Mouse (Mus musculus) mesoderm, embryonic 11.5 days (tissue): ENCODE measurements around the gene Luc7l3.

ENCODE experiments used
- DNase-seq: peaks from one replicate; pipeline ENCODE4 v3.0.0-alpha.2; 2012; ENCODE audit warnings: low read depth, low spot score

Luc7l3 gene

GRCm38 (mm10) chr11:94338347-94338746, 16.6 kb upstream of the Luc7l3 start:
- DNase-seq: no peak

- DNase-seq: no peak
Measured at GRCm38 (mm10) chr11:94336551-94336950, 14.8 kb upstream of the Luc7l3 start.

GRCm38 (mm10) chr11:94334386-94334968, 12.7 kb upstream of the Luc7l3 start:
- no peak for DNase-seq

GRCm38 (mm10) chr11:94332726-94333125, 10.9 kb upstream of the Luc7l3 start:
- no peak for DNase-seq

- no peak for DNase-seq
Measured at GRCm38 (mm10) chr11:94330211-94330610, 8.4 kb upstream of the Luc7l3 start.

GRCm38 (mm10) chr11:94329270-94329891, 7.6 kb upstream of the Luc7l3 start:
- peak; percentile 55 for DNase-seq

- DNase-seq: no peak
Measured at GRCm38 (mm10) chr11:94328644-94329025, 6.8 kb upstream of the Luc7l3 start.

GRCm38 (mm10) chr11:94327693-94328643, 6.2 kb upstream of the Luc7l3 start, which contains the start of gene Ankrd40:
TSS of gene Ankrd40 (plus strand) at chr11:94328001.
- peak; percentile 95 for DNase-seq

- DNase-seq: no peak
Measured at GRCm38 (mm10) chr11:94326961-94327411, 5.2 kb upstream of the Luc7l3 start.

- no peak for DNase-seq
Measured at GRCm38 (mm10) chr11:94324618-94325017, 2.8 kb upstream of the Luc7l3 start.

- no peak for DNase-seq
Measured at GRCm38 (mm10) chr11:94323271-94323925, 1.6 kb upstream of the Luc7l3 start.

- no peak for DNase-seq
Measured at GRCm38 (mm10) chr11:94322636-94323035, 848 bp upstream of the Luc7l3 start.

GRCm38 (mm10) chr11:94320969-94321930, 538 bp downstream of the Luc7l3 start:
- DNase-seq: no peak

GRCm38 (mm10) chr11:94318056-94318455, 3.7 kb downstream of the Luc7l3 start:
- DNase-seq: no peak

GRCm38 (mm10) chr11:94317515-94317914, 4.3 kb downstream of the Luc7l3 start:
- DNase-seq: no peak

- no peak for DNase-seq
Measured at GRCm38 (mm10) chr11:94317014-94317413, 4.8 kb downstream of the Luc7l3 start.

GRCm38 (mm10) chr11:94316528-94316927, 5.3 kb downstream of the Luc7l3 start:
- no peak for DNase-seq

GRCm38 (mm10) chr11:94315308-94315707, 6.5 kb downstream of the Luc7l3 start:
- DNase-seq: no peak

- DNase-seq: no peak
Measured at GRCm38 (mm10) chr11:94314098-94314652, 7.6 kb downstream of the Luc7l3 start.

GRCm38 (mm10) chr11:94312733-94313132, 9.1 kb downstream of the Luc7l3 start:
- DNase-seq: no peak
